Mouse (Mus musculus): ENCODE measurements at regions not wholly inside any gene's neighbourhood (a gene's known extent, or its start where the extent isn't known, plus 50 kb on each side); places are given as distances from the start of the nearest gene placed in this dataset.
A peak's percentile ranks its signal among the peaks of the same experiment; 100 is the strongest.

DNA sequence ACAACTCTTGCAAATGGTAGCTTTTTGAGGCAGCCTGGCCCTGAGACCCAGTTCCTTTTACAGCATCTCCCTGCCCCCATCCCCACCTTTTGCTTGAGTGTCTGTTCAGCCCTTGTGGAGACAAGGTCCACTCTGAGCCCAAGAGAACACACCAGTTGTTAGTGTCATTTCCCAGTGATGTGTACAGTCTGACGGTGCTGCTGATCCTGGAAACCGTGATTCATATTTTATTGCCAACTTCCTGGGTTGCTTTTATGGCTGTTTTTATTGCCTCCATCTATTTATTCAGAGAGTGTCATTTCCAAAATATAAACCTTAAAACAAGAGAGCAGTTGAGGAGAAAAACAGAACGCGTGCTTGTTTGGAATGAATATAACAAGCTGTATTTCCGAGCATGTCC, 309.6 kb upstream of the Isl1 start:
- DNase-seq, result no peak

DNA sequence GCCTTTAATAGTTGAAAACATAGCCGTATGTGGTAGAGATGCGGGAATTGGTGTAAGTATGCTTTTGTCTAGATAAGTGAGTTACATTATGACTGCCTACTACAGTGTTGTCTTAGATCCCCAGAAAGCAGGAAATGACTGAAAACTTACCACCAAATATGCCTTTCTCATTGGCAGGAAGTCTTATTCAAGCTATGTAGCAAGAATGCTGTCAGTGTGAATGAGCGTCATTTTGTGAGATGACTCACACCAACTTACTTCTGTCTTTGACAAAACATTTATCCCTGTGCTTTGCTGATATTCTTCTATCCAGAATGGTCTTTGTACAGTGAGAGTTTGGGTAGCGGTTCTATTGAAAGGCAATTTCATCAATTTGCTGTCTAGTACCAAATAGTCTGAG, 286.9 kb upstream of the Isl1 start:
- no peak for DNase-seq

DNA sequence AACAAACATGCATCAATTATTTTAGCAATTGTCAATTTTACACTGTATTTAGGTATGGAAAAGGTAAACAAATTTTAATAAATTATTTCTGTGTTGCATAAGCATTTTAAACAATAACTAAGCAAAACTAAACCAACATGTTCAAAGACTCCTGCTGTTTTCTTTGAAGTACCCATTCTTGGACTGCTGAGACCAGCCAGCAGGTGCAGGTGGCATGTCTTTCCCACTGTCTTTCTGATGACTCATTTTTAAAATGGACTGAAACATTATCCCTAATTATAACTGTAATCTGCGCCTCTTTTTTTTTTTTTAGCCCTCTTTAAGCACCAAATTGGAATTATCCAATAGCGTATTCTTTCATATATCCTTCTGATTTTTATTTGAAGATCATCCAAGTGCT, 286.0 kb upstream of the Isl1 start:
- no peak for DNase-seq

DNA sequence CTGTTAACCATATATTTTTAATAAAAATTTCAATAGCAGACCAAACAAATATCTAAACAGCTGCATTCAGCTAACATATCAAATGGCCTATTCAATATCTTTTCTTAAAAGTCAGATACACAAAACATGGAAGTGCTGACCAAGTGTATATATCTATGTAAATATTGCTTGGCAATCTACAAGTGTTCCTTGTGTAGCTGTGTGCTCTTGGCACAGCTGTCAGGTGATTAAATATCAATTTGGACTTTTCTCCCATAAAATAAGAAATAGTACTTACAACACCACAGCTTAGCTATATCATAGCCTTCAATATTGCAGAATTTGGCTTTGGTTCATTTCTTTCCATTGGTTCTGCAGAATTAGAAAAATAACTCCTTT, 266.5 kb upstream of the Isl1 start:
- no peak for DNase-seq

DNA sequence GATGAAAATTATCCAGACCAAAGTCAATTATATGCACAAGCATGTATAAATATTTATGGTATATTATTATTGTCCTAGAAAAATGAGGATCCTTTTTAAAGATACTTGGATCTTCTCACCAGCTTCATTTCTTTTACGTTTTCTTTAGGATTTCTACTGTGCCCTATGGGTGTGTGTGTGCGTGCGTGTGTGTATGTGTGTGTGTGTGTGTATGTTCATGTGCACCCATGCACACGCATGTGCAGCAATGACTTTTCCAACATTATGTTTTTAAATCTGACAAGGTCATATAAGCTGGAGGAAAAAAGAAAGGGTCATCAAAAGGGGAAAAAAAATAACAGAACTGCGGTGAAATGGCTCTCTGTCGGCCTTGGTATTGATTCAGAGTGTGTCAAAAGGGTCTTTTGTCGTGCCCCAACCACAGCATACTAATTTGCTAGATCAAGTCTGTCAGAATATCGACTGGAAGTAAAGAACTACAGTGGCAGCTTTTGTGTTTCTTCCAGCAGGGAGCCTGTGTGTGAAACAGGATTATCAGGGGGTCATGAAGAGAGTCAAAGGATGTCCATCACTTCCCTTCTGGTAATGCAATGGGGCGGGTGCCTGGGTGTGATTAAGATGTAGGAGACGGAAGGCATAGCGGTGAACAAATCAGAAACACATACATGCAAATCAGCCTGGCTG, 265.9 kb upstream of the Isl1 start:
- no peak for DNase-seq

DNA sequence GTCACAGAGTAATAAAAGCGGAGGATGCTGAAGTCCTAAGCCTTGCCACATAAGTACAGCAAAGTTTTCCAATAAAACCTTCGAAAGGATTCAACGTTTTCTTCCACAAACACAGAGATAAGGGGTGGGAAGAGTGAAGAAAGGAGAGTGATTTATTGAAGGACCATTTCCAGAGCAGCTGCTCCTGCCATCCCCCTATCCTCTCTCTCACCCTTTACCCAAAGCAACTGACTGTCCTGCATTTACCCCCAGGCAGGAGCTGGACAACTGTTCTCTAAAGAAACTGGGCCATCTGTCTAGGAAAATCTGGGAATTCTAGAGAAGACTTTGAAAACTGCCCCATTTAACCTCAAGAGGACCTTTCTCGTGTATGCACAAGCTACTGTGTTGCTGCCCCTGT, 245.6 kb upstream of the Isl1 start:
- no peak for DNase-seq

DNA sequence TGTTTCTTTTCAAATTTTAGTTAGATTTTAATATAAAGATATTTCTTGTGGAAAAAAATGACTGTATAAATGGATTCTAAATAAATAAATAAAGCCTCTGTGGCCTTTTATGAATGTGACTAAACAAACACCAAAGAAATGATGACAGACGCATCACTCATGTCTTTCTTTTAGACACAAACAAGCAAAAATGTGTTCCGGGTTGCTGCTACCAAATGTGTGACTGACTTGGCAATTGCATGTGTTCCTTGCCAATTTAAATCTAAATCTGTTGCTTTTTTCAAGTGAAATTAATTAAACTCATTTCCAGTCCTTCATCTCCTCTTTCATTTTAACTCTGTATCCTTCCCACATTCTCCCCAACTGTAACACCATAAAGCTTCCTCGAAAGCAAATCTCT, 225.7 kb upstream of the Isl1 start:
- no peak for DNase-seq

DNA sequence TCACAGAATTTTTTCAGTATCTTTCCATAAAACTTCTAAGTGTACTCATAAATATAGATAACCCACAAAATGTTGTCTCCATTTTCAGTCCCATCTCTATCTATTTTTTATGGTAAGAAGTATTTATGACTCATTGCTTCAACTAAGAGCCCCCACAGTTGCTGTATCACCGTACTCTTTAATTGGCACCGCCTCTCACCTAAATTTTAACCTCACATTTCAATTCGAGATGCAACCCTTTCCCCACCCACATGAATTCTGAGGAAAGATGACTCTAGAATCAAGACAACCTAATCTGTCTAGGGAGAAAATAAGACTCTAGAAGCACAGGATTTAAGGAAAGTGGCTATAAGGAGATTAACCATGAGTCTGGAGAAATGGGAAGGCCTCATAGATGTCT, 223.7 kb upstream of the Isl1 start:
- DNase-seq, result no peak

DNA sequence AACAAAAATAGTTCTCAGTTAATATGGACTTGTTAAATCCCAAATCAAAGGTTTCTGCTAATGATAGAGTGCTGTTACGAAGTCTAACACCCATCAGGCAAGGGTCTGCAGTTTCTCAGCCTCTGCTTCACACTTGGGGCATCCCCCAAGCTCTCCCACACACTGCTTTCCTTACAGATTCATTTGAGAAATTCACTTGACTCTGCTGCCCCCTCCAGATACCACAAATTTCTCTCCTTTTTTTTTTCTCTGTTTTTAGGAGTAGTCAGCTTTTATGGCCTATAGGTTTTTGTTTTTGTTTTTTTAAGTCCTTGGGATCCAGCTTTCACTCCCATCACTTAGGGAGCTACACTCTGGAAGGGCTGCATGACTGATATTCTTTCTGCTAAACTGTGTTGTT, 218.8 kb upstream of the Isl1 start:
- no peak for DNase-seq

DNA sequence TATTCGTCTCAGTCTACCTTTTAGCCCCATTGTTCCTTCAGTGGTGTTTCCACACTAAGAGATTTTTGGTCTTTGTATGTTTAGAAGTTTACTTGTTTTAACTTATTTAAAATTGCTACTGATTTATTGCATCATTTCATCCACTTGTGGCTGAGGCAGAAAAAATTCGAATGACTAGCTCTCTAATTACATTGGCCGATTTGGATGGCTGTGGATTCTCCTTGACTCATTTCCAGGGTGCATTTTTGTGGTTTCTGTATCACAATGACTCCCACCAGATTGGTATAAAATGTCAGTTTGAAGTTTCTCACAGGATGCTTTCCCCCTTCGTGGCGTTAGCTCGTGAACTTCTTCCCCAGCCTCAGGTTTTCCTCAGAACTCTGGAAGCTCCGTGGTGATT, 217.5 kb upstream of the Isl1 start:
- no peak for DNase-seq

DNA sequence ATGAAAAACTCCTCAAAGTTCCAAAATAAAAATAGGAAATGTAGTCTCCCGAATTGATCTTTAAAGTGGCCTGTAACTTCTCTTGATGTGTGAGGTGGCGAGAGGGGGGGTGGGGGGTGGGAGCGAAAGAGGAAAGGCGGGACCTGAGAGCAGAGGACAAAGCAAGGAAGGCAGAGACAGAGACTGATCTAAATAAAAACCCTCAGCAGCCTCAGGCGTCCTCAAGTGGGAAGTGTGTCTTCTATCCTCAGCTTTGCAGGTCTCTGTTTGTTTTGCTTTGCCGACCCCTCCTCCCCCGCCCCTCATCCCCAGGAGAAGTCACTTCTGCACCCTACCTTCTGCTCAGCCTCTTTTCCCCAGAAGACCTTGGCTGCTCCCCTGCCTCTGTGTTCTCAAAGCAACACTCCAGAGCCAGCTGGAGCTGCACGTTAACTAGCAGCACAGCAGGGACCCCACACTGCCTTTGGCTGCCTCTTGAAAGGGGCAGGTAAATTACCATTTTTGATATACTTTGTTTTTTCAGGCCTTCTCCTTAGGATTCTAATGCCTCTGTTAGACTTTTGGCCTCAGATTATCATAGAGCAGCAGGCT, 214.3 kb upstream of the Isl1 start:
- DNase-seq, result no peak

DNA sequence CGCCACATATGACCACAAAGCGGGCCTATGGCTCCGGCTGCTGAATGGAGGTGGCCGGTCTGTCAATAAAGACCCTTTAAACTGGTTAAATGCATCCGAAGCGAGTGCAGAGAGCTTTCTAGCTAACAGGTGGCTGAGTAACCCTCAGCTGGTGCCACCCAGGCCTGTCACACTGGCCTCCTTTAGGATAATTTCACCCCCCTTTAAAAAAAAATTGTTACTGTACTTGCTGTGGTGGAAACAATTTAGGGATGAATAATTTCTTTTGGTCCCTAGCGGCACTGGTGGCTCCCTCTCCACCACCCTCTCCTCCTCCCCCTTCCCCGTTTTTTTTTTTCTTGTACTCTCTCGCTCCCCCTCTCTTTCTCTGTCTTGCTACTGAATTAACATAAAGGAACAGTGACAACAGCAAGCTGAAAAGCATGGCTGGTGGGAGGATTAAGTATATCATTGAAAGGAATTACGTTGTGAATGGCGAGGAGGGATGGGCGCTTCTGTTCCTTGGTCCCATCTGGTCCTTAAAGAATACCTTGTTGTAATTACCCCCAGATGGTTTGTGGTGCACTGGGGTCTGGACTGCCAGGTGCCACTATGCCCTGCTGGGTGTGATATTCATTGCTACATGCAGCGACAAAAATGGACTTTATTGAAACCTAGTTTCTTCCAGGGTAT, 205.3 kb upstream of the Isl1 start:
- DNase-seq, result no peak

DNA sequence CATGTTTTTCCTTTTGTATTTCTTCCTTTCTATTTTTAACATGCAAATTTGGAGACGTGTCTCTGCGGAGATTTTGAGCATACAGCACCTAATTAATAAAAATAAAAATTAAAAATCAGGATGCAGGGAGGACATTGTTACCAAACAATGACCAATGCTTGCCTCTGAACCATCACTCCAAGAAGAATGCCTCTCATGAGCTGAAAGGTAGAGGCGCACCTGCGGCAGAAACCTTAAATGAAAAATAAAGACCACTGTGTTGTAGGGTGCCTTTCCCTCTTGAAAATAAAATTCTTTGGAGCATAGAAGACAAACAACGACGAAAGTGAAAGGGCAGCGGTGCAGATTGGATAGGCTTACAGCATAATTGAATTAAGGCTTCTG, 204.8 kb upstream of the Isl1 start:
- no peak for DNase-seq

DNA sequence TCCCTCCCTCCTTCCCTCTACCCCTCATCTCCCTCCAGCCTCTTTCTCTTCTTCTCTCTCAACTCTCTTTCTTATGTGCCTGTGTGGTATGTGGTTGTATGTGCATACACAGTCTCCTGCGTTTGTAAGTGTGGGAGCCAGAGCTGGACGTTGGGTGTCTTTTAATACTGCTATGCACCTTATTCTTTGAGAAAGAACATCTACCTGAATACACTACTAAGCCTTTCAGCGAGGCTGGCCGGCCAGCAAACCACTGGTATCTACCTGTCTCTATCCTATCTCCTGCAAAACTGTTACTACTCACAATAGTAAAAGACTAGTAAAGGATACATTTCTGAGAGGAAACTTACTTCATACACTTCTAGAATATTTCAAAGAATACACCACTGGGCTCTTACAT, 202.9 kb upstream of the Isl1 start:
- DNase-seq, result no peak

DNA sequence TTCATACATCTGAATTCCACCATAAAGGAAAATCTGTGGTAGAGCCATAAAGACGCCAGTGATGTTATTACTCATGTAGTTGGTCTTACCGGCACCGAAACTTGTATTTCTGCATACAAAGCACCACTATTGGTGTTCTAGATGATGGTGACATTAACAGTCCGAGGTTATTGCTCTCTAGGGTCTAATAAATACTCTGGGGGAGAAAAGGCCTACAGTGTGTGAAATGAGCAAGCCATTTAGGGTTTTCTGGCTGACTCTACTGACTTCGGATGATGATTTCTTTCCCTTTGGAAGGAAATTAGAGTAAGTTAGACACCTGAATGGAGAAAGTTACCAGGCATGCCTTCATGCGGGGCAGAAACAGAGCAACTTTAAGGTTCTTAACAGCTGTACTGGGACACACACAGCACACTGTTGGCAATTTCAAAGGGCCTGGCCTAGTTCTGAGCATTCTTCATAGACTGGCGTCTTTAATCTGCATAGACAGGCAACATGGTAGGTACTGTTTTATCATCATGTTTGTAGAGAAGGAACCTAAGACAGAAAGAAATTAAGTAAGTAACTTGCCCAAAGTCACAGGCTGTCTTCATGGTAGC, 198.8 kb upstream of the Isl1 start:
- DNase-seq, result no peak

DNA sequence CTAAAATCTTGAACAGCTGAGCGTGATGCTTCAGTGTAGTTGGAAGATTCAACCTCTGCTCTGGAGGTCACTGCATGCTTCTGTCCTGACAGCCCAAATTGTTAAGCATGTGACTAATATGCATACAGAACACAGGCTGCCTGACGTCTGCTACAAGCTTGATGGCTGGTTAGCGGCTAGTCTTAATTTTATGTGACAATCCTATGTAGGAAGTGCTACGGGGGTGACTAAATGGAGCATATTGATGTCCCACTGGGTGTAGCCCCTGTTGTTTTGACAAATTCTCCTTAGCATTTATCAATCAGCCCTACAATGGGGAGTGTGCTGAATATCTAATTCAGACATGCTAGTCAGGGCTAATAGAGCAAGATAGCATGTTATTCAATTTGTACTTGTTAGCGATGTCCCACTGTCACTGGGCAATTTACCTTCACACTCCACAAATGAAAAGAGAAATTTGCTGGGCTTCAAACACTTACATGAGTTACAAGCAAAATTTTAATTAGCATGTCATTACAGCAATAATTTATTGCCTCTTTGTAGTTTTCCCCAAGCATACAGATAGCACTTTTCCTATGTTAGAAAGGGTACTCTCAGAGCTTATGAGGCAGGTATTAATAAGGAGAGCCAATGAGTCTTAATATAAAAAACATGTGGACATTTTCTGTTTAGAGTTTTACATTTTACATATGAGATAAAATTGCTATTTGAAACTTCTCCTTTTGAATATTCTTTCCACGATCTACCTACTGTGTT, 188.3 kb upstream of the Isl1 start:
- no peak for DNase-seq

DNA sequence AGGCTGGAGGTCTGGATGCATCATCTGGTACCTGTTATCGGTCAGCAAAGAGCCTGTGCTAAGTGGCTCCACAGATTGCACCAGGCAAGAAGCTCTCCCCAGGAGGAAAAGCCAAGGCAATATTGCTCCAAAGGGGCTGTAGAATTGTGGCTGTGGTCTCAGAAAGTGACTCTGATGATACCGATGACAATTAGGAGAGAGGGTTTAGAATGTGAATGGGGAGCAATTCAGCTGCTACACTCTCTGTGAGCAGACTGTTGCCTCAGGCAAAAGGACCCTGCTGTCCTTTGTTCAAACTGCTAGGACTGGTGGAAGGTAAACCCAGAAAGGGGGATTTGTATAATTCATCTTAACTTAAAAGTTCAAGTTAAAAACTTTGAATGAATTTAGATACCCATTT, 186.2 kb upstream of the Isl1 start:
- DNase-seq, result no peak

DNA sequence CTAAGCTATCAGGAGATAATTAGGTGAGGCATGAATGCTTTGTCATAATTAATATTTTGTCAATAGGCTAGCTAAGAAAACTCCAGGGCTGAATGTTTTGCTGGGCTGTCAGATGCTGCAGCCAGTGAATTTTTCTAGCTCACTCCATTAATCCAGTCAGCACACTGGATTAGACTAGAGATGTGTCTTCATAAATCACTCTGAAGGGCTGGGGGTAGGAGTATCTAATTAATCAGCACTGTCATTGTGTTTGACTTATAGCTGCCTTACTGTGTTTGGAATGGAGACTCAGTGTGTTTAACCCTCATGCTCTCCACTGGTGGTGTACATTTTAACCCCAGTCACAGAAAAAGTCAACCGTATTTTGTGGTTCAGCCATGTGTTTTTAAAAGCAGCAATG, 179.9 kb upstream of the Isl1 start:
- DNase-seq, result no peak

DNA sequence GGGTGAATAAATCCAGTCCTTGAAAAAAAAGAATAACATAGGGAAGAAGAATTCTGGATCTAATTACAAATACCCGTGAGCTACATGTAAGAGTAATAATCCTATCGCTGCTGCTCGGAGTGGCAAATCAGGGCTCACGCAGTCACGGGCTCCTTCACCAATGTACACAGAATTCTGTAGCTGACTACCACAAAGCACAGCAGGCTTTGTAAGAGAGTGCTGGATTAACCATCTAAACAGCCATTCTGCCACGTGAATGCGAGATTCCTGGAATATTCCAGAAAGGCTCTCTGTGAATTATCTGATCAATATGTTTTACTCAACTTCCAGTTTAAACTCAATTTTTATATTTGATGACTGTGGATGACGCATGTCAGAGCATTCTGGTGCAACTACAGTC, 165.1 kb upstream of the Isl1 start:
- no peak for DNase-seq

DNA sequence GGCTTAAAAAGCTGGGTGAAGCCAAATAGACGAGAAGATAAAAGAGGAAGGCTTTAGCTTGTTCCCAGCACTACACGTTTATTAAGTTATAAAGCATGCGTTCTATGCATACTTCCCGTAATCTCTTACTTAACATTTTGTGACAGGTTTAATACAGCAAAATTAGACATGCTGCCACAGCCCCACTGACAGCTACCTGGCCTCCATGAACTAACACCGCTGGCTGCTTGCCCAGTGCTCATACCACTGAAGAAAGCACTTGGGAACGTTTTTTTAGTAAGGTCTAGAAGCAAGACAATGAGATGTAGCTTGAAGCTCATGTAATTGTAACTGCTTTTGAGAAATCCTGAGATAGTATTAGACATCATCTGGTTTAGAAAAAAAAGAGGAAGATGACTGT, 152.3 kb upstream of the Isl1 start:
- no peak for DNase-seq

DNA sequence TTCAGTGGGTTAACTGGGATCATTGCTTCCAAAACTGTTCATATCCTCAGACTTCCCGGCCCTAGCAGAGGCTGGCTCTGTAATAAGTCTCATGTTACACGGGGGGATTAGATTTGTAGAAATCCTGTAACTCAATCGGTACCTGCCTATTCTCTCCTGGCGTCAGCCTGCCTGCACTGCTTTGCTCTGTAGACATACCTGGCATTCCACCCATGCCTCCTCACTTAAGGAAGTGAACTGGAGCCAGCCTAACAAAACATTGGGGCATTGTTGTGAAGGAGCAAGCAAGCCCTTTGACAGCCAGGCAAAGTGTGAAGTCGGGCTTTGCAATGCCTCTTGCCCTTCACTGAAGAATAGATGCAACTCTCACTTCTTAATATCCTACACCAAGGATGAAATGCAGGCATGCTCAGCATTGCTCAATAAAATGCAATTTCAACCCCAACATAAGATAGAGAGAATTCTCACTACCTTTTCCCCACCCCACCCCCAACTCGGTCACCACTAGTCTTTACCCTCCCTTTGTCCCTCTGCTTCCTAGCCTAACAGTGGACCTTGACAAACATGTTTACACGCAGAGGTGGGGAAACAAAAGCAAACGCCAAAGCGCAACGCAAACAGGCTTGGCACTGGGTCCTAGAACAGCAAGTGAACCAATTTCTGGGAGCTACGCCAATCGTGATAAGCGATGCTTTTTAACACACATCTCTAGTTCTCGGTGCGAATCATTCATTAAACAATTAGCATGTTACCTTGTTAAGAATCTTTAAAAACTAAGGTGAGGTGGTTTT, 133.9 kb upstream of the Isl1 start:
- peak; percentile 12 for DNase-seq

DNA sequence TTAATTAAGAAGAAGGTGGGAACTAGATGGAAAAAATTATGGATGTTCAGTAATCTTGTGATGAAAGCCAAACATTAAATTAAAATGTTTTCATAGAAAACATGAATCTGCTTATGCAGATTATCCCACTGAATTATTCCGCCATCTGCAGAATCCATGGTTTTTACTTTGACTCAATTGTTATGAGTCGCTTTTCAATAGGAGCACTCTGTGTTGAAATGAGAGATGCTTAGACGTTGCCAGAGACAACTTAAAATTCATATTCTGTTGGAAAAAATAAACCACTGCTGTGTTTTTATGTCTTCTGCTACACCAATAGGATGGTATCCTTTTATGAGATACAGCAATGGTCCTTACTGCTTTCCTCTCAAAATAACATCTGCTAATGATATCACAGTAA, 108.3 kb upstream of the Isl1 start:
- no peak for DNase-seq

DNA sequence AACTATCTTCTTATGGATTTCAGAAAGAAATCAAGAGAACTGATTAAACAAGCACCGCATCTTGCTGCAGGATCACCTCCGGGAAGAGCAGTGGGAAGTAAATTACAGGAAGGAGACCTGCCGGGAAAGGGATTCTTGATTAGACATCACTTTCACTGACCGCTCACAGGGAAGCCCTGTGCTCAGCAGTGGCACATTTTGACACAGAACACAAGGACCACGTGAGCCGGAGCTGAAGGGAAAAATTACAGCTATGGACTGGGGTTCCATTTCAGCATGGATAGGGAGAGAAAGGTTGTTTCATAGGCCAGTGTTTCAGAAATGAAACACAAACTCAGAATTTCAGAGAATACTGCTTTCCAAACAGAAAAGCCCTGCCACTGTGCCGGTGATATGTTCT, 105.0 kb upstream of the Isl1 start:
- DNase-seq, result no peak

All from layer of hippocampus, adult 9-11 months (tissue).